Mouse (Mus musculus): ENCODE results near the gene Nek6. TPM values are rescaled to one million over a fixed set of nuclear protein-coding genes. Genes with fewer than 3 reads are reported as not detected.

The Nek6 gene
- polyA plus RNA-seq, 1 experiment = 25.6 TPM

GRCm38 (mm10) chr2:38502747-38503146 lies 8.7 kb upstream of the Nek6 start:
- H3K27me3 ChIP-seq (ENCODE audit: control insufficient read depth, insufficient read depth, insufficient read length) = no peaks in the 10 kb centered on the region
- no peak for TF ChIP-seq CEBPB (IDR thresholded peaks at IDR 0.05; ENCODE audit: insufficient read depth, poor library complexity, severe bottlenecking)
- no peak for TF ChIP-seq MYOG (IDR thresholded peaks at IDR 0.05; ENCODE audit: control insufficient read depth in 1 of 3, insufficient read depth in 1 of 3, insufficient read length in 2 of 3, low read depth in 2 of 3)
- TF ChIP-seq SRF (IDR thresholded peaks at IDR 0.05; ENCODE audit: control insufficient read depth, insufficient read length, low read depth) = no peak
- TF ChIP-seq REST (IDR thresholded peaks at IDR 0.05; ENCODE audit: insufficient read depth, insufficient read length) = no peak
- TF ChIP-seq MAX (IDR thresholded peaks at IDR 0.05; ENCODE audit: low read depth) = no peak
- no peak for TF ChIP-seq POLR2AphosphoS2 (IDR thresholded peaks at IDR 0.05; ENCODE audit: insufficient read length, low read depth)
- no peak for TF ChIP-seq POLR2A (IDR thresholded peaks at IDR 0.05; ENCODE audit: insufficient read length, low read depth)
- TF ChIP-seq USF1 (IDR thresholded peaks at IDR 0.05; ENCODE audit: low read depth) = no peak
- no peak for TF ChIP-seq TCF12 (IDR thresholded peaks at IDR 0.05; ENCODE audit: insufficient read depth, poor library complexity, severe bottlenecking)
- no peak overlapping the region for H3ac ChIP-seq (ENCODE audit: control insufficient read depth, insufficient read length)
- H3K4me2 ChIP-seq (ENCODE audit: low read depth) = no peak overlapping the region
- no peak overlapping the region for H3K4me3 ChIP-seq
- no peaks in the 10 kb centered on the region for H3K36me3 ChIP-seq (ENCODE audit: control insufficient read depth, insufficient read depth)
- H3K79me2 ChIP-seq (ENCODE audit: control insufficient read depth, insufficient read depth) = no peaks in the 10 kb centered on the region

- H3K4me2 ChIP-seq (ENCODE audit: low read depth) = no peak overlapping the region
- H3K79me2 ChIP-seq (ENCODE audit: control insufficient read depth, insufficient read depth) = no peaks in the 10 kb centered on the region
- no peak overlapping the region for H3ac ChIP-seq (ENCODE audit: control insufficient read depth, insufficient read length)
- H3K36me3 ChIP-seq (ENCODE audit: control insufficient read depth, insufficient read depth) = no peaks in the 10 kb centered on the region
- no peak overlapping the region for H3K4me3 ChIP-seq
- TF ChIP-seq MYOG (IDR thresholded peaks at IDR 0.05; ENCODE audit: control insufficient read depth in 1 of 3, insufficient read depth in 1 of 3, insufficient read length in 2 of 3, low read depth in 2 of 3) = peak in 2 of 3 experiments; percentile 66 to 76
- no peak for TF ChIP-seq USF1 (IDR thresholded peaks at IDR 0.05; ENCODE audit: low read depth)
- TF ChIP-seq TCF12 (IDR thresholded peaks at IDR 0.05; ENCODE audit: insufficient read depth, poor library complexity, severe bottlenecking) = peak; percentile 11
- peak in 2 of 3 experiments; percentile 42 to 64 for TF ChIP-seq MYOD1 (IDR thresholded peaks at IDR 0.05; ENCODE audit: control insufficient read depth in 1 of 3, insufficient read length in 2 of 3, low read depth in 2 of 3)
- no peaks in the 10 kb centered on the region for H3K27me3 ChIP-seq (ENCODE audit: control insufficient read depth, insufficient read depth, insufficient read length)
Measured at GRCm38 (mm10) chr2:38504311-38504710, 7.1 kb upstream of the Nek6 start.

DNA sequence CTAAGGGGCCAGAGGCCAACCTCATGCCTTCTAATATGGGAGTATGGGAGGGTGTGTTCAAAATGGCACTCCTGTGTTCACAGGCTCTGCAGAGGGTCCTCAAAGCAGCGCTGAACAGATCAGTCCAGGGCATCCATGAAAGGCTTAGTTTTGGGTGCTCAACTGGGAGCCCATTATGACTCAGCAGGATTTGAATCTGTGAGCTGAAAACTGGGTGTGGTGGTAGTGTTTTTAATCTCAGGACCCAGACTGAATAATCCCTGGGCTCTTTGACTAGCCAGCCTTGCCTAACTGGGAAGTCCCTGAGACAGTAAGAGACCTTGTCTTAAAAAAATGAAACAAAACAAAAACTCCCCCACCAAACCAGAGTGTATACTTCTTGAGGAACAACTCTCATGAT lies 4.3 kb upstream of the Nek6 start:
- H3K4me3 ChIP-seq = no peak overlapping the region
- H3K79me2 ChIP-seq (ENCODE audit: control insufficient read depth, insufficient read depth) = no peaks in the 10 kb centered on the region
- H3K27me3 ChIP-seq (ENCODE audit: control insufficient read depth, insufficient read depth, insufficient read length) = no peaks in the 10 kb centered on the region
- H3K36me3 ChIP-seq (ENCODE audit: control insufficient read depth, insufficient read depth) = no peaks in the 10 kb centered on the region
- no peak overlapping the region for H3K4me2 ChIP-seq (ENCODE audit: low read depth)
- TF ChIP-seq USF1 (IDR thresholded peaks at IDR 0.05; ENCODE audit: low read depth) (no peak), E2F4 (IDR thresholded peaks at IDR 0.05; ENCODE audit: insufficient read depth) (no peak), MYOG (IDR thresholded peaks at IDR 0.05; ENCODE audit: control insufficient read depth in 1 of 3, insufficient read depth in 1 of 3, insufficient read length in 2 of 3, low read depth in 2 of 3) (no peak), POLR2A (IDR thresholded peaks at IDR 0.05; ENCODE audit: insufficient read length, low read depth) (no peak)
- no peak overlapping the region for H3ac ChIP-seq (ENCODE audit: control insufficient read depth, insufficient read length)

DNA sequence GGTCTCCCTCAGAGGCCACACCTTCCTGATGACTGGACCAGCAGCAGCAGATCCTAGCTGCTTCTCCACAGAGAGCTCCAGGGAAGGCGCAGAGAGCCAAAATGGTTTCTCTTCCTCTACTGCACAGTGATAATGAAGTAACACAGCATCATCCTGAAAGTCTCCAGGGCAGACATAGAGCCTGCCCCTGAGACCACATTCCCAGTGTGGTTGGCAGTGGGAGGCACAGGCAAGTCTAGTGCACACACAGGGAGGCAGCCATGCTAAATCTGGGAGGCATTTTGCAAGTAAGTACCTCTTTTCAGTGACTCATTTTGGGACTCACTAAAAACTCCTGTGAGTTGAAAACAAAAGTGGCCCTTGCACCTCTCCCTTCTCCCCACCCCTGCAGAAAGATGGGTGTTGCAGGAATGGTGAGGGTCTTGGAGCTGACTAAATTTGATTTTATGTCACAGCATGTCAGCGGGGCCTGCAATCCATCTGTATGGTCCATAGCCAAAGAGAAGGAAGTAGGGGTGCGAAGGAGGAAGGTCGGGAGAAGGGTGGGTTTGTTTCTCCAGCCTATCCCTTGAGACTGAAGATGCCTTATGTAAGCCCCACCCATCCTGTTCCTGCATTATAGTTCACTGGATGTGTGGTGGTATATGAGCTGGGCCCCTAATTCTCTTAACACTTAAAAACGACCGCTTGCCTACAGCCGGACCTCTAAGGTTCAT lies 2.3 kb upstream of the Nek6 start:
- no peak overlapping the region for H3K4me3 ChIP-seq
- peaks cover 8% of the 10 kb centered on the region for H3K79me2 ChIP-seq (ENCODE audit: control insufficient read depth, insufficient read depth)
- no peaks in the 10 kb centered on the region for H3K27me3 ChIP-seq (ENCODE audit: control insufficient read depth, insufficient read depth, insufficient read length)
- H3K36me3 ChIP-seq (ENCODE audit: control insufficient read depth, insufficient read depth) = no peaks in the 10 kb centered on the region
- no peak overlapping the region for H3K4me2 ChIP-seq (ENCODE audit: low read depth)
- no peak overlapping the region for H3ac ChIP-seq (ENCODE audit: control insufficient read depth, insufficient read length)
- no peak for TF ChIP-seq SRF (IDR thresholded peaks at IDR 0.05; ENCODE audit: control insufficient read depth, insufficient read length, low read depth)
- no peak for TF ChIP-seq USF1 (IDR thresholded peaks at IDR 0.05; ENCODE audit: low read depth)
- TF ChIP-seq TCF3 (IDR thresholded peaks at IDR 0.05; ENCODE audit: insufficient read length, low read depth) = no peak

GRCm38 (mm10) chr2:38510120-38510519 lies 1.3 kb upstream of the Nek6 start:
- no peak overlapping the region for H3K4me3 ChIP-seq
- H3K36me3 ChIP-seq (ENCODE audit: control insufficient read depth, insufficient read depth) = no peaks in the 10 kb centered on the region
- no peak overlapping the region for H3ac ChIP-seq (ENCODE audit: control insufficient read depth, insufficient read length)
- H3K79me2 ChIP-seq (ENCODE audit: control insufficient read depth, insufficient read depth) = peaks cover 18% of the 10 kb centered on the region
- no peak overlapping the region for H3K4me2 ChIP-seq (ENCODE audit: low read depth)
- TF ChIP-seq E2F4 (IDR thresholded peaks at IDR 0.05; ENCODE audit: insufficient read depth) = no peak
- TF ChIP-seq TCF3 (IDR thresholded peaks at IDR 0.05; ENCODE audit: insufficient read length, low read depth) = no peak
- no peak for TF ChIP-seq MYOG (IDR thresholded peaks at IDR 0.05; ENCODE audit: control insufficient read depth in 1 of 3, insufficient read depth in 1 of 3, insufficient read length in 2 of 3, low read depth in 2 of 3)
- no peak for TF ChIP-seq REST (IDR thresholded peaks at IDR 0.05; ENCODE audit: insufficient read depth, insufficient read length)
- no peak for TF ChIP-seq POLR2AphosphoS2 (IDR thresholded peaks at IDR 0.05; ENCODE audit: insufficient read length, low read depth)
- TF ChIP-seq POLR2A (IDR thresholded peaks at IDR 0.05; ENCODE audit: insufficient read length, low read depth) = no peak
- no peak for TF ChIP-seq MAX (IDR thresholded peaks at IDR 0.05; ENCODE audit: low read depth)
- no peak for TF ChIP-seq CEBPB (IDR thresholded peaks at IDR 0.05; ENCODE audit: insufficient read depth, poor library complexity, severe bottlenecking)
- no peak for TF ChIP-seq MYOD1 (IDR thresholded peaks at IDR 0.05; ENCODE audit: control insufficient read depth in 1 of 3, insufficient read length in 2 of 3, low read depth in 2 of 3)
- TF ChIP-seq USF1 (IDR thresholded peaks at IDR 0.05; ENCODE audit: low read depth) = no peak
- no peak for TF ChIP-seq SRF (IDR thresholded peaks at IDR 0.05; ENCODE audit: control insufficient read depth, insufficient read length, low read depth)
- no peak for TF ChIP-seq TCF12 (IDR thresholded peaks at IDR 0.05; ENCODE audit: insufficient read depth, poor library complexity, severe bottlenecking)
- H3K27me3 ChIP-seq (ENCODE audit: control insufficient read depth, insufficient read depth, insufficient read length) = no peaks in the 10 kb centered on the region

Data from myocyte (in vitro differentiated cells).